Mouse (Mus musculus): Measurements from ENCODE around the gene Rbmxl1. TPM values are rescaled to one million over a fixed set of nuclear protein-coding genes. Genes with fewer than 3 reads are reported as not detected.
"Not testable (repeated sequence)": the region's sequence is repeated elsewhere in the genome, so short reads cannot be mapped to it uniquely, and the experiment has no call there.

Gene Rbmxl1
- polyA plus RNA-seq, 1 experiment: 94.8 TPM

DNA sequence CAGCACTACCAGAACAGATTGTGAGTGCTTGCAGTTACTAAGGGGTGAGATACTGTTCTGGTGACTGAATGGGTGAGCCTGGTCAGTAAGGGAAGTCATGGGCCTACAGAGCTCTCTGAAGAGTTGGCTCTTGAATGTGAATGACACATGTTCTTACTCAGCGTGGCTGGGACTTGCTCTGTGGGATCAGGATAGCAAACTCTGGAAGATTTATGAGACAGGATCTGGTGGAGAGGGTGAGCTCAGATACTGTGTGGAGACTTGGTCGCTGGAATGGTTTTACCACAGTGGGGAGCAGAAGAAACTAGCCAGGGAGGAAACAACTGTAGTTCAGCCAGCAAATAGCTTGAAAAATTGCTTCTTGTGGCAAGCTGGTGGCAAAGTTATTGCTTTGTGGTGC lies 35.8 kb upstream of the Rbmxl1 start:
- no peak for TF ChIP-seq MYOD1 (IDR thresholded peaks at IDR 0.05; ENCODE audit: control insufficient read depth, insufficient read length, low read depth)
- no peak for TF ChIP-seq MAX (IDR thresholded peaks at IDR 0.05)

DNA sequence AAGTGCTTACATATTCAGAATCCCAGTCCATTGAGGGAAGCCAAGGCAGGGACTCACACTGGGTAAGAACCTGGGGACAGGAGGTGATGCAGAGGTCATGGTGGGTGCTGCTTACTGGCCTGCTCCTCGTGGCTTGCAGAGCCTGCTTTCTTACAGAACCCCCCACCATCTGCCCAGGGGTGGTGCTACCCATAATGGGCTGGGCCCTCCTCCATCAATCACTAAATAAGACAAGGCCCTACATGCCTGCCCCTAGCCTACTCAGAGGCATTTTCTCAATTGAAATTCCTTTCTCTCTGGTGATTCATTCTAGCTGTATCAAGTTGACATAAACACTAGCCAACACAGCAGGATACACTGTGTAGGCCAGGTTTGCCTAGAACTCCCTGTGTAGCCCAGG lies 34.9 kb upstream of the Rbmxl1 start:
- Histone ChIP-seq H3K79me2 (ENCODE audit: control insufficient read depth, insufficient read depth) (no peaks in the 10 kb centered on the region), H3K36me3 (ENCODE audit: control insufficient read depth, insufficient read depth) (peaks cover 9% of the 10 kb centered on the region), H3ac (ENCODE audit: control insufficient read depth, insufficient read length, low read depth) (no peak overlapping the region), H3K79me3 (ENCODE audit: low read depth) (no peaks in the 10 kb centered on the region), H3K4me3 (ENCODE audit: insufficient read depth, poor library complexity, severe bottlenecking) (no peak overlapping the region), H3K27me3 (ENCODE audit: control insufficient read depth, insufficient read depth, insufficient read length) (no peaks in the 10 kb centered on the region)
- TF ChIP-seq MYOD1 (IDR thresholded peaks at IDR 0.05; ENCODE audit: control insufficient read depth, insufficient read length, low read depth) (no peak), USF1 (IDR thresholded peaks at IDR 0.05; ENCODE audit: low read depth) (no peak), MAX (IDR thresholded peaks at IDR 0.05) (no peak), CEBPB (IDR thresholded peaks at IDR 0.05; ENCODE audit: low read depth) (no peak), CTCF (IDR thresholded peaks at IDR 0.05; ENCODE audit: control insufficient read depth, insufficient read depth, insufficient read length) (no peak), MYOG (IDR thresholded peaks at IDR 0.05; ENCODE audit: control insufficient read depth, extremely low read depth, insufficient read length) (no peak), FOSL1 (IDR thresholded peaks at IDR 0.05; ENCODE audit: insufficient read depth, low read length, poor library complexity, severe bottlenecking) (no peak)

More for the DNA sequence above, 35.8 kb upstream of the Rbmxl1 start:
- H3K79me3 ChIP-seq (ENCODE audit: low read depth): no peaks in the 10 kb centered on the region
- no peak overlapping the region for H3K4me3 ChIP-seq (ENCODE audit: insufficient read depth, poor library complexity, severe bottlenecking)
- no peak overlapping the region for H3ac ChIP-seq (ENCODE audit: control insufficient read depth, insufficient read length, low read depth)
- H3K36me3 ChIP-seq (ENCODE audit: control insufficient read depth, insufficient read depth): peaks cover 9% of the 10 kb centered on the region
- H3K79me2 ChIP-seq (ENCODE audit: control insufficient read depth, insufficient read depth): no peaks in the 10 kb centered on the region
- H3K27me3 ChIP-seq (ENCODE audit: control insufficient read depth, insufficient read depth, insufficient read length): no peaks in the 10 kb centered on the region

DNA sequence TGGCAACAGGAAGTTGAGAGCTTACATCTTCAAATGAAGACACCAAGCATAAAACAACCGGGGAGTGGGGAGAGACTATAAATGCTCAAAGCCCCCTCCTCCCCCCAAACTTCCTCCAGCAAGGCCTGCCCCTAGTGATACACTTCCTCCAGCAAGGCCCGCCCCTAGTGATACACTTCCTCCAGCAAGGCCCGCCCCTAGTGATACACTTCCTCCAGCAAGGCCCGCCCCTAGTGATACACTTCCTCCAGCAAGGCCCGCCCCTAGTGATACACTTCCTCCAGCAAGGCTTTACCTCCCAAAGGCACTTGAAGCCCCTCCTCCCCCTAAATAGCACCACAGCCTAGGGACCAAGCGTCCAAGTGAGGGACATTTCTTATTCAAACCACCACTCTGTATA lies 34.0 kb upstream of the Rbmxl1 start:
- not testable (repeated sequence) for H3K79me2 ChIP-seq (ENCODE audit: control insufficient read depth, insufficient read depth); H3K4me3 ChIP-seq (ENCODE audit: insufficient read depth, poor library complexity, severe bottlenecking); H3K27me3 ChIP-seq (ENCODE audit: control insufficient read depth, insufficient read depth, insufficient read length); H3K36me3 ChIP-seq (ENCODE audit: control insufficient read depth, insufficient read depth); H3K79me3 ChIP-seq (ENCODE audit: low read depth); H3ac ChIP-seq (ENCODE audit: control insufficient read depth, insufficient read length, low read depth)

DNA sequence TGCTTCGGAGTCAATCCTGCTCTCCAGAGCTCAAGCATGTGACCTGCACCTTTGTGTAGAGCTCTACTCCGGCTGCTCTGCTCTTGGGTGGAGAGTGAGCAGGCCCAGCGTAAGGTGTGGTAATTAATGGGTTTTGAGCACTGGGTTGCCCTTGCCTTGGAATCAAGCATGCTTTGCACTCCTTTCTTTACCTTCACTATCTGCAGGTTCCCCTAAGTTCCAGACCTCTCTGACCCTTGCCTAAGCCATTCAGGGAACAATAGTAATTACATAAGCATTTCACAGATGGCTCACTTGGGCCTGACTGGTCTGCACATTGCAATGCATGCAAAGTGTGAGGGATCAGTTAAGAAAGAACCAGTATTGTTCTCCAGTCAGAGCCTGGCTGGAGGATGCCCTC lies 29.1 kb upstream of the Rbmxl1 start:
- TF ChIP-seq MYOD1 (IDR thresholded peaks at IDR 0.05; ENCODE audit: control insufficient read depth, insufficient read length, low read depth): no peak
- no peak for TF ChIP-seq FOSL1 (IDR thresholded peaks at IDR 0.05; ENCODE audit: insufficient read depth, low read length, poor library complexity, severe bottlenecking)
- no peak for TF ChIP-seq CTCF (IDR thresholded peaks at IDR 0.05; ENCODE audit: control insufficient read depth, insufficient read depth, insufficient read length)
- no peak for TF ChIP-seq MYOG (IDR thresholded peaks at IDR 0.05; ENCODE audit: control insufficient read depth, extremely low read depth, insufficient read length)
- no peak for TF ChIP-seq USF1 (IDR thresholded peaks at IDR 0.05; ENCODE audit: low read depth)
- no peak for TF ChIP-seq MAX (IDR thresholded peaks at IDR 0.05)

GRCm38 (mm10) chr8:78536716-78537115 lies 28.0 kb upstream of the Rbmxl1 start:
- Histone ChIP-seq H3ac (ENCODE audit: control insufficient read depth, insufficient read length, low read depth) (no peak overlapping the region), H3K36me3 (ENCODE audit: control insufficient read depth, insufficient read depth) (peaks cover 9% of the 10 kb centered on the region), H3K27me3 (ENCODE audit: control insufficient read depth, insufficient read depth, insufficient read length) (no peaks in the 10 kb centered on the region), H3K79me3 (ENCODE audit: low read depth) (no peaks in the 10 kb centered on the region), H3K4me3 (ENCODE audit: insufficient read depth, poor library complexity, severe bottlenecking) (no peak overlapping the region), H3K79me2 (ENCODE audit: control insufficient read depth, insufficient read depth) (no peaks in the 10 kb centered on the region)
- TF ChIP-seq CEBPB (IDR thresholded peaks at IDR 0.05; ENCODE audit: low read depth) (no peak), CTCF (IDR thresholded peaks at IDR 0.05; ENCODE audit: control insufficient read depth, insufficient read depth, insufficient read length) (no peak), USF1 (IDR thresholded peaks at IDR 0.05; ENCODE audit: low read depth) (no peak), FOSL1 (IDR thresholded peaks at IDR 0.05; ENCODE audit: insufficient read depth, low read length, poor library complexity, severe bottlenecking) (no peak), MYOD1 (IDR thresholded peaks at IDR 0.05; ENCODE audit: control insufficient read depth, insufficient read length, low read depth) (no peak), MYOG (IDR thresholded peaks at IDR 0.05; ENCODE audit: control insufficient read depth, extremely low read depth, insufficient read length) (no peak), MAX (IDR thresholded peaks at IDR 0.05) (no peak)

More for the DNA sequence above, 29.1 kb upstream of the Rbmxl1 start:
- H3K36me3 ChIP-seq (ENCODE audit: control insufficient read depth, insufficient read depth): peaks cover 4% of the 10 kb centered on the region
- no peaks in the 10 kb centered on the region for H3K79me2 ChIP-seq (ENCODE audit: control insufficient read depth, insufficient read depth)
- no peak overlapping the region for H3K4me3 ChIP-seq (ENCODE audit: insufficient read depth, poor library complexity, severe bottlenecking)
- H3K27me3 ChIP-seq (ENCODE audit: control insufficient read depth, insufficient read depth, insufficient read length): no peaks in the 10 kb centered on the region
- H3K79me3 ChIP-seq (ENCODE audit: low read depth): no peaks in the 10 kb centered on the region
- H3ac ChIP-seq (ENCODE audit: control insufficient read depth, insufficient read length, low read depth): no peak overlapping the region

DNA sequence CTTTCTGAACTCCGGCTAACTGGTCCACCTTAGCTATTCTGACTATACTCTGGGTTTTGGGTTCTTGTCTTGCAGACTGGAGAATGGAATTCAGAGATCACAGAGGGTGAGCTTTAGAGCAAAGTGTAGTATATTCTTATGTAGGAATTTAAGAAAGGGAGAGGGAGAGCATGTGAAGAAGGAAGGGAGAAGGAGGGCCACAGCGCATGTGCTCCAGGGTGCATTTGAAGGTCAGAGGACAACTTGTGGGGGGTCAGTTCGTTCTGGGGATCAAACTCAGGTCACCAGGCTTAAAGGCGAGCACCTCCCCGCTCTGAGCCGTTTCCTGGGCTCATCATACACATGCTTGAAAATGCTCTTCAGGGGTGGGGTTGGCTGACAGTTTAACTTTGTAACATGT lies 25.3 kb upstream of the Rbmxl1 start:
- Histone ChIP-seq H3K4me3 (ENCODE audit: insufficient read depth, poor library complexity, severe bottlenecking) (no peak overlapping the region), H3K79me2 (ENCODE audit: control insufficient read depth, insufficient read depth) (no peaks in the 10 kb centered on the region), H3K79me3 (ENCODE audit: low read depth) (no peaks in the 10 kb centered on the region), H3K36me3 (ENCODE audit: control insufficient read depth, insufficient read depth) (peaks cover 18% of the 10 kb centered on the region), H3ac (ENCODE audit: control insufficient read depth, insufficient read length, low read depth) (no peak overlapping the region), H3K27me3 (ENCODE audit: control insufficient read depth, insufficient read depth, insufficient read length) (no peaks in the 10 kb centered on the region)
- TF ChIP-seq CTCF (IDR thresholded peaks at IDR 0.05; ENCODE audit: control insufficient read depth, insufficient read depth, insufficient read length) (no peak), MYOG (IDR thresholded peaks at IDR 0.05; ENCODE audit: control insufficient read depth, extremely low read depth, insufficient read length) (no peak), CEBPB (IDR thresholded peaks at IDR 0.05; ENCODE audit: low read depth) (no peak), MYOD1 (IDR thresholded peaks at IDR 0.05; ENCODE audit: control insufficient read depth, insufficient read length, low read depth) (no peak), FOSL1 (IDR thresholded peaks at IDR 0.05; ENCODE audit: insufficient read depth, low read length, poor library complexity, severe bottlenecking) (no peak), USF1 (IDR thresholded peaks at IDR 0.05; ENCODE audit: low read depth) (no peak), MAX (IDR thresholded peaks at IDR 0.05) (no peak)
